Mouse (Mus musculus) small intestine, adult 2 months (tissue): ENCODE data around the gene Prdm16.

Source experiments
- CTCF ChIP-seq: fragments of 200-500 bp; IDR thresholded peaks from 2 replicates; pipeline ENCODE4 v1.5.1; 2012; ENCODE audit warnings: low read depth, mild to moderate bottlenecking, control low read depth, inconsistent platforms, low read length, moderate library complexity, mixed read lengths; ENCODE audit not compliant: insufficient replicate concordance, insufficient read length; ENCODE audit errors: extremely low read depth
- POLR2A ChIP-seq: fragments of 200-500 bp; IDR thresholded peaks from 2 replicates; pipeline ENCODE4 v1.6.1; 2012; ENCODE audit warnings: low read depth, mild to moderate bottlenecking, control low read depth, inconsistent platforms, low read length, moderate library complexity

DNA sequence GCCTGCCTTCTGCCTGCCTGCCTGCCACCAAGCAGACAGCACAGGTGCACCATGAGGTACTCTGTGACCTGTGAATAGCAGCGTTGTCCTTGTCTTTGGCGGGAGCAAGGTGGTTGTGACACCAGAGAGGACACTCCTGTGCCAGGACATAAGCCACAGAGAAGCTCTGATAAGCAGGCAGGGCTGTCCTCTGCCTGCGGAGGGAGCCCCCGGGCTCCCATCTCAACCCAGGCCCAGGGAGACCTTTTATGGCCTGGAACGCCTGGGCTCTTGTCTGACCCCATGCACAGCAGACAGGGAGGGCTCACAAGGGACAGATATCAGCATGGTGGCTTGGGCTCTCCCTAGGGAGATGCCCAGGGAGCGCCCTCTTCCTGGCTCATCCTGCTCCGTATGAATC lies 118.7 kb downstream of the Prdm16 start:
- no peak for TF ChIP-seq CTCF
- no peak for TF ChIP-seq POLR2A
